Mouse (Mus musculus) forebrain, embryonic 14.5 days (tissue): ENCODE data around the gene Gnb2. TPM values are rescaled to one million over a fixed set of nuclear protein-coding genes. Genes with fewer than 3 reads are reported as not detected.

Experiments
- ATAC-seq: fragments of 200-750 bp; cut with Nextera tagmentation; 2 replicates; pipeline ENCODE4 v1.8.0; 2017; ENCODE audit warnings: mild to moderate bottlenecking, moderate library complexity
- DNase-seq: peaks from one replicate; pipeline ENCODE4 v3.0.0-alpha.2; 2015; ENCODE audit warnings: low spot score
- H3K27ac ChIP-seq: fragments of 300-500 bp; sonication (generic); 2 replicates; pipeline ENCODE4 v1.5.1; 2014; ENCODE audit warnings: low read depth, mild to moderate bottlenecking, control low read depth, low read length, moderate library complexity
- H3K27me3 ChIP-seq: fragments of 300-500 bp; sonication (generic); replicated peaks from 2 replicates; pipeline ENCODE4 v1.6.1; 2014; ENCODE audit warnings: low read length, control low read depth, mixed read lengths; ENCODE audit not compliant: control insufficient read depth, insufficient read depth
- H3K36me3 ChIP-seq: fragments of 300-500 bp; sonication (generic); 2 replicates; pipeline ENCODE4 v1.6.1; 2014; ENCODE audit warnings: low read length, control low read depth; ENCODE audit not compliant: control insufficient read depth, insufficient read depth
- H3K4me1 ChIP-seq: fragments of 300-500 bp; sonication (generic); 2 replicates; pipeline ENCODE4 v1.6.1; 2014; ENCODE audit warnings: antibody characterized with exemption, low read length, control low read depth; ENCODE audit not compliant: control insufficient read depth, insufficient read depth
- H3K4me2 ChIP-seq: fragments of 300-500 bp; sonication (generic); 2 replicates; pipeline ENCODE4 v1.6.1; 2014; ENCODE audit warnings: mild to moderate bottlenecking, control low read depth, low read length
- H3K4me3 ChIP-seq: fragments of 300-500 bp; sonication (generic); 2 replicates; pipeline ENCODE4 v1.5.1; 2014; ENCODE audit warnings: low read depth, low read length, control low read depth
- H3K9ac ChIP-seq: fragments of 300-500 bp; sonication (generic); 2 replicates; pipeline ENCODE4 v1.6.1; 2014; ENCODE audit warnings: mild to moderate bottlenecking, low read length, control low read depth, moderate library complexity
- H3K9me3 ChIP-seq: fragments of 300-500 bp; sonication (generic); replicated peaks from 2 replicates; pipeline ENCODE4 v1.6.1; 2016; ENCODE audit warnings: low read length, control low read depth, mixed read lengths; ENCODE audit not compliant: control insufficient read depth
- WGBS: fragments of 180-500 bp; shearing (Covaris S2); extraction: QIAGEN DNeasy Blood & Tissue Kit; methylation state at CpG from one replicate; pipeline ENCODE4 v1.1.7; 2014; 5-methylcytosine and 5-hydroxymethylcytosine counted together
- polyA plus RNA-seq: library from polyadenylated mRNA; unstranded; fragments of >200 nt; fragmentation: Nextera tagmentation; extraction: Ambion mirVana; gene quantifications from 2 replicates; pipeline ENCODE4 v1.2.1, GENCODE M21; 2014

Gnb2 gene
- polyA plus RNA-seq, 1 experiment from 2014 or later = 644 TPM

- Histone ChIP-seq H3K36me3 (no peaks in the 10 kb centered on the region), H3K4me1 (peaks cover 10% of the 10 kb centered on the region)
- under 1% methylated on average over 30 of the region's 30 CpGs for WGBS
These were observed 30.6 kb downstream of the Gnb2 start for GRCm38 (mm10) chr5:137502667-137503110.

GRCm38 (mm10) chr5:137501709-137502666, 31.3 kb downstream of the Gnb2 start, which contains the start of gene Pop7:
Gene Pop7, minus strand, starts transcription at chr5:137502518.
- 3% methylated on average over 64 of the region's 64 CpGs for WGBS
- no peaks in the 10 kb centered on the region for H3K9me3 ChIP-seq
- no peaks in the 10 kb centered on the region for H3K36me3 ChIP-seq
- DNase-seq = peak; percentile 100
- H3K4me2 ChIP-seq = peak within 1 kb of the TSS; percentile 83
- peak within 1 kb of the TSS; percentile 80 for H3K9ac ChIP-seq
- peak within 1 kb of the TSS; percentile 62 for H3K4me3 ChIP-seq
- H3K27ac ChIP-seq = peak within 1 kb of the TSS; percentile 94
- peaks cover 10% of the 10 kb centered on the region for H3K4me1 ChIP-seq
- no peaks in the 10 kb centered on the region for H3K27me3 ChIP-seq
- ATAC-seq = peak; percentile 96

More at GRCm38 (mm10) chr5:137502667-137503110, 30.6 kb downstream of the Gnb2 start:
- DNase-seq = peak; percentile 94
- Histone ChIP-seq H3K9ac (peak overlapping the region; percentile 80), H3K4me3 (peak overlapping the region; percentile 62), H3K9me3 (no peaks in the 10 kb centered on the region), H3K4me2 (peak overlapping the region; percentile 60), H3K27ac (peak overlapping the region; percentile 94), H3K27me3 (no peaks in the 10 kb centered on the region)
- peak; percentile 80 for ATAC-seq

- Histone ChIP-seq H3K4me3 (no peak overlapping the region), H3K36me3 (no peaks in the 10 kb centered on the region), H3K9me3 (no peaks in the 10 kb centered on the region), H3K27me3 (no peaks in the 10 kb centered on the region), H3K4me2 (no peak overlapping the region), H3K4me1 (peaks cover 10% of the 10 kb centered on the region), H3K9ac (no peak overlapping the region), H3K27ac (no peak overlapping the region)
- WGBS = 92% methylated on average over 7 of the region's 7 CpGs
- ATAC-seq (no peak), DNase-seq (no peak)
These were observed 33.1 kb downstream of the Gnb2 start for GRCm38 (mm10) chr5:137500186-137500585.

GRCm38 (mm10) chr5:137493831-137494230, 39.5 kb downstream of the Gnb2 start:
- Histone ChIP-seq H3K4me3 (no peak overlapping the region), H3K36me3 (no peaks in the 10 kb centered on the region), H3K27ac (no peak overlapping the region), H3K9me3 (no peaks in the 10 kb centered on the region), H3K4me1 (no peaks in the 10 kb centered on the region), H3K9ac (no peak overlapping the region), H3K4me2 (no peak overlapping the region), H3K27me3 (no peaks in the 10 kb centered on the region)
- DNase-seq (peak; percentile 2), ATAC-seq (no peak)
- 83% methylated on average over 13 of the region's 13 CpGs for WGBS

DNA sequence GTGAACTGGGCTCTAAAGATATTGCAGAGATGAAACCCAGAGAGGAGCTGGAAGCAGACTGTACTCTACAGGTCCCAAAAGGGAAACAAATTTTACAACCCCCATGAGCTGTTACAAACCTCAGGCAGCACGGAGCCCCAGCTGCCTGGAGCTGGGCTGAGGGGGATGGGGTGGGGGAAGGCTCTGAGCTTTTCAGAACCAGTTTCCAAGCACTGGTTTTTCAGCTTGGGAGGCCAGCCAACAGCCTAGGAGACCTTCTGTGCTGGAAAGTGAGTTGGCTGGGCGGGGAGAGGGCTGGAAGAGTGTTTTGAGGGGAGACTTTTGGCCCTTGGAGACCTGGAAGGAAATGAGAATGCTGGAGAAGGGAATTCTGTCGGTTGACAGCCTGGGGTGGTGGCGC, 41.8 kb downstream of the Gnb2 start:
- Histone ChIP-seq H3K36me3 (no peaks in the 10 kb centered on the region), H3K4me2 (no peak overlapping the region), H3K27me3 (no peaks in the 10 kb centered on the region), H3K9me3 (no peaks in the 10 kb centered on the region), H3K9ac (no peak overlapping the region), H3K27ac (no peak overlapping the region), H3K4me3 (no peak overlapping the region), H3K4me1 (no peaks in the 10 kb centered on the region)
- ATAC-seq (no peak), DNase-seq (no peak)
- 61% methylated on average over 4 of the region's 4 CpGs for WGBS

- no peaks in the 10 kb centered on the region for H3K36me3 ChIP-seq
- DNase-seq (no peak), ATAC-seq (no peak)
- no peak overlapping the region for H3K4me3 ChIP-seq
- no peak overlapping the region for H3K27ac ChIP-seq
- WGBS = 91% methylated on average over 7 of the region's 7 CpGs
- no peak overlapping the region for H3K4me2 ChIP-seq
- H3K4me1 ChIP-seq = no peaks in the 10 kb centered on the region
- H3K27me3 ChIP-seq = no peaks in the 10 kb centered on the region
- no peaks in the 10 kb centered on the region for H3K9me3 ChIP-seq
- H3K9ac ChIP-seq = no peak overlapping the region
These were observed 45.7 kb downstream of the Gnb2 start for GRCm38 (mm10) chr5:137487616-137488015.

DNA sequence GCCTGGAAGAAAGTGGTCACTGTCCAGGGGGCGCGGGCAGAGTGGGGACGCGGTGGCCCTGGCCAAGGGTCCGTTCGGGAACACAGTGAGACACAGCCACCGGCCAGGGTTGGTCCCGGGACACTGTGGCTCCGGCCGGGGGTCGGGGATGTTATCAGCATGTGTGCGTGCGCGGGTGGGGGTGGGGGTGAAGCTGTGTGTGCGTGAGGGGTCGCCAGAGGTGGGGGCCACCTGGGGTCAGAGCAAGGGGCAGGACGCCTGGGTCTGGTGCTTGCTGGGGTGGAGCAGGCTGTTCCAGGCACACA, 47.5 kb downstream of the Gnb2 start:
- no peak for DNase-seq
- H3K4me1 ChIP-seq = no peaks in the 10 kb centered on the region
- peak overlapping the region; percentile 40; the same call in 1 of the 2 replicates for H3K9ac ChIP-seq
- no peaks in the 10 kb centered on the region for H3K36me3 ChIP-seq
- peak overlapping the region; percentile 19 for H3K4me3 ChIP-seq
- H3K27me3 ChIP-seq = no peaks in the 10 kb centered on the region
- WGBS = 2% methylated on average over 17 of the region's 17 CpGs
- ATAC-seq = no peak
- peak overlapping the region; percentile 45 for H3K4me2 ChIP-seq
- no peaks in the 10 kb centered on the region for H3K9me3 ChIP-seq
- no peak overlapping the region for H3K27ac ChIP-seq

DNA sequence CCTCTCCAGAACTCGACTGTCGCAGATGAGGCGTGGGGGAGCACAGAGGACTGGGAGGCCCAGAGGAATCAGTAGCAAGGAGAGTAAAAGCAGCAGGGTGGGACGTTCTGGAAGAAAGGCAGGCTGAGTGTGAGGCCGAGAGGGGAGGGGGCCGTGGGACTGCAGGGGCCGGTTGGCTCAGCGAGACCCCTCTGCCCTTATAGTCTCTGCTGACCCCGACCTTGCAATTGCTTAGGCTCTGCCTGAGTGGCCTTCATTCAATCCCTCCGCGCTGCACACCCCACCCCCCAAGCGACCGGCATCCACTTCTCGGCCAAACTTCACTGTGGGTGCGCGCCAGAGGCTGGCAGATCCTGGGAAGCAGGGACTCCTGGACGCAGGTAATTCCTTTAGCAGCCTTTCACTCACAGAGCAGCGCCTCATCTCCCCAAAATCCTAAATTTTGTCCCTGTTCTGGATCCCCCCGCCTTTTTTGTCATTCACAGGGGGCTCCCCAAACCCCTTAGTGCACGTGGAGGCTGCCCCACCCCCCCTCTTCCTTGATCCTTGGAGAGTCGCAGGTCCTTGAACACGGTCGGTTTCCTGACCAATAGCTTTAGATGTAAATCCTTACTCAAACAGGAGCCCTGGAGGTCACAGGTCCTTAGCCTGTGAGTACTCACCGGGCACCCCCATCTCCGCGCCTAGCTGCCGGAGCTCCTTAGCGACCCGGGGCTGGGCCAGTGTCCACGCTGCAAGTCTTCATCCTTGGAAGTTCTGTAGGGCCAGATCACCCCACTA, 48.0 kb downstream of the Gnb2 start:
- DNase-seq (no peak), ATAC-seq (no peak)
- Histone ChIP-seq H3K9me3 (no peaks in the 10 kb centered on the region), H3K4me2 (peak overlapping the region; percentile 45), H3K4me1 (no peaks in the 10 kb centered on the region), H3K27ac (no peak overlapping the region), H3K9ac (peak overlapping the region; percentile 40; the same call in 1 of the 2 replicates), H3K27me3 (no peaks in the 10 kb centered on the region), H3K36me3 (no peaks in the 10 kb centered on the region), H3K4me3 (peak overlapping the region; percentile 19)
- WGBS = 6% methylated on average over 30 of the region's 30 CpGs
